Mouse (Mus musculus) urinary bladder, postnatal 25 days (tissue): ENCODE data around the gene Ero1l.

ENCODE experiments used
- DNase-seq: peaks from one replicate; pipeline ENCODE4 v3.0.0; 2022; ENCODE audit warnings: low spot score

Ero1l gene

DNA sequence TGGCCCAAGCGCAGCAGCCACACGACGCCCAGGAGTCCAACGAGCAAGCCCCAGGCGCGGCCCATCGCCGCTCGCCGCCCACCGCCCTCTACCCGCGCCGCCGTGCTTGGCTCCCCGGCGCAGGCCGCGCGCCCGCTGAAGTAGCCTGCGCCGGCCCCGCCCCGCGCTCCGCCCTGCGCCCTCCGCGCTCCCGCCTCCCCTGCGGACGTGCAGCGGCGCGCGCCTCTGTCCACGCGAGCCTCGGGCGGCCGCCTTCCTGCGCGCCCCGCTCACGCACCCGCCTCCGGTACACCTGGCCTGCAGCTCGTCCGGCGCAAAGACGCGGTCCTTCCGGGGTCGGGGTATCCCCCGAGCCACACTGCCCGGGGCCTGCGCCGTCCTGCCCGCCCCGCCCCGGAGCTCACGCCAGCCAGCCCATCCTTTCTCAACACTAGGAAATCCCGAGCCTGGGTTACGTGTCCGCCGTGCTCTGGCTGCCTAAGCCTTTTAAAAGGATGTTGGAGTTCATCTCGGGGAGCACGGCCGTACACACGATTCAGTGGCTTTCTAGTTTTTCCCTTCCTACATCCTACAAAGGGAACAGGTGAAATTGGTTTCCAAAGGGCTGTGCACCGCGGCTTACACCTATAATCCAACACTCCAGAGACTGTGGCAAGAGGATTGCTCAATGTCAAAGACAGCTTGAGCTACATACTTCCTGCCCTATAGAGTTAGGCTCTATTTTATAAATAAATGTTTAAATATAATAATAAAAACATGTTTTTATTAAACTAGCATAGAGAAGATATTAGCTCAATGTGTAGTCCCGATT lies at the start of gene Ero1l:
Gene Ero1l (minus strand): TSS at position 346 of the 811 bp plus-strand sequence.
- peak; percentile 79 for DNase-seq

DNA sequence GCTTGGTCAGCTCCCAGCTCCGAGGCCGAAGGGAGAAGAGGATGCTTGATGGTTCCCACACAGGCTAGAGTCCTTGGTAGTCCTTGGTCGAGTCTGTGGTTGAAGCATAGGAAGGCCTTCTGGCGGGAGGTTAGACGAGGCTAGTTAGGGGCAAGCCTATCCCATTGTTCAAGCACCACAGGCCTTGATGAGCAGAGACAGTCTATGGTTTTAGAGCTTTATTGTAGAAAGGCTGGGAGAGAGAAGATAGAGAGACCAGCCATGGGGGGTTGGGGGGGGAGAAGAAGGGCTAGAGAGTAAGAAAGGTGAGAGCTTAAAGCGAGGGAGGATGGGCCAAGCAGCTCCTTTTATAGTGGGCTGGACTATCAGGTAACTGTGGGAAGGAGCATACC lies 46.6 kb upstream of the Ero1l start:
- no peak for DNase-seq

DNA sequence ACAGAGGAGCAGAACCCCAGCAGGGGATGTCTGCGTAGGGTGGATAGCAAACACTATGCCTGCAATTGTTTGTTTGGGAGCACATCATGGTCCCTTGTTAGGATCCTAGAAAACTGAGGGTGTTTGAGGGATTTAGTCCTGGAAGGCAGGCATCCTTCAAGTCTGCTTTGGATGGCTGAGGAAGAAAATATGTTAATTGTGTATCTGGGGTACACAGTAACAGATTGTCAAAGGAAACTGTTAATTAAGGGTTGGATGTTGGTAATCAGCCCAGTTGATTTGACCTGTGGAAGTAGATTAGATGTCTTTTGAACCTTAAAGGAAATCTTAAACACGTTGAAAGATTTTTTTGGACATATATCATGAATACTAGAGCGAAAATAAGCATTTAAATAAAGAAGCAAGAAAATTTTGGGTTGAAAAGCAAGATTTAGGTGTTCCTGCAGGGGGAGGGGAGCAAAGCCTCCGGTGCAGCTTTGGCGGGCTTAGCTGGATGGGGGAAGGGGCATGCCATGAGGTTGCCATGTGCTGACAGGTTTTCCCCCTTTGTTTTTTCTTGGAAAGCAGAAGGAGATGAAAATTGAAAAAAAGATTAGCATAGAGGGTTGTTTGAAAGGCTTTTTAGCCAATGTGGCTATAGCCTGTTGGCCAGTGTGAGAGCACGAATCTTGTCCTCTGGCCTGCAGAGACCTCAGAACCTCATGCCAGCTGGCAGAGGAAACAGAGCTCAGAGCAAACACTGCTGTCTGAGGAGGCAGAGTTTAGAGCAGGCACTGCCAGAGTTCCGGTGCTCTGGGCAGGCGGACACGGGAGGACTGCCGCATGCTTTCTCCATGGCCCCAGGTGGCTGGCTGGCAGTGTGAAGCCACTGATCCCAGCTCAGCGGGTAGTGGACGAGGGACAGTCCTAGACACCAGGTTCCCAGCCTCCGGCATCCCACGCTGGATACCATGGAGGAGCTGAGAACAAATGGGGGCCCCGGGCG lies 45.9 kb upstream of the Ero1l start:
- DNase-seq, result no peak

DNA sequence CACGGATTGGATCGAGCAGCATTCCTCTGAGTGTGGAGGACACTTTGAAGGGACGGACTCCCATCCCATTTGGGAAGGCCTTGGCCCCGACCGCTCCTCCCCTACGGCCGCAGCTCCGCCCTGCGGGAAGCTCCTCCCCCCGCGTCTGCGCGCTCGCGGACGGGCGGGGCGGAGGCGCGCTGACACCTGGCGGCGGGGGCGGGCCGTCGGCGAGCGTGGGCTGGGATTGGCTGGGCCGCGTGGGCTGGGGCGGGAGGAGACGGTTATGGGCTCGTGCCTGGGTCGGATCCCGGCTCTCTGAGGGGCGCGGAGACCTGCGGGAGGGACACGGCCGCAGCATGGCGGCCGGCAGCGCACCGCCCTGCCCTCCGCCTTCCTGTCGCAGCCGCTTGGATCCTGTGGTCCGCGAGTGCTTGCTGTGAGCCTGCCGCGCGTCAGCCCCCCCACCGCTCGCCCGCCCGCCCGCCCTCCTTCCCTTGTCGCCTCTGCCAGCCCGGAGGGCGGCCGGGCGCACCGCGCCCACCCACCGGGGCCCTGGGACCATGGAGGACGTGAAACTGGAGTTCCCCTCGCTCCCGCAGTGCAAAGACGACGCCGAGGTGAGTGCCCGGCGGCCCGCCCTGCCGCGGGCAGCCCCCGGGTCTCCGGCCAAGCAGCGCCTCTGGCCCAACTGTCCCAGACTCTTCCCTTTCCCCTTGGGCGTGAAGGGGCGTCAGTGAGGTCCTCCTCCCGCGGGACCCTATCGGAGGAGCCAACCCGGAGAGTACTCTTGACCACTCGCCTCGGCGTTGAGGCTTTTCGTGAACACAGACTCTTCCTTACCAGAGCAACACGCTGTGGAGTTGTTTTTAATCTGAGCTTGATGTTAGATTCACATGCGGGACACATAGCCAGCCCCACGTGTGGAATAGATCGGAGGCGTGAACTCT lies 32.6 kb upstream of the Ero1l start, which contains the start of gene Styx:
Gene Styx (plus strand): TSS at position 163 of the 929 bp plus-strand sequence.
- peak; percentile 95 for DNase-seq

DNA sequence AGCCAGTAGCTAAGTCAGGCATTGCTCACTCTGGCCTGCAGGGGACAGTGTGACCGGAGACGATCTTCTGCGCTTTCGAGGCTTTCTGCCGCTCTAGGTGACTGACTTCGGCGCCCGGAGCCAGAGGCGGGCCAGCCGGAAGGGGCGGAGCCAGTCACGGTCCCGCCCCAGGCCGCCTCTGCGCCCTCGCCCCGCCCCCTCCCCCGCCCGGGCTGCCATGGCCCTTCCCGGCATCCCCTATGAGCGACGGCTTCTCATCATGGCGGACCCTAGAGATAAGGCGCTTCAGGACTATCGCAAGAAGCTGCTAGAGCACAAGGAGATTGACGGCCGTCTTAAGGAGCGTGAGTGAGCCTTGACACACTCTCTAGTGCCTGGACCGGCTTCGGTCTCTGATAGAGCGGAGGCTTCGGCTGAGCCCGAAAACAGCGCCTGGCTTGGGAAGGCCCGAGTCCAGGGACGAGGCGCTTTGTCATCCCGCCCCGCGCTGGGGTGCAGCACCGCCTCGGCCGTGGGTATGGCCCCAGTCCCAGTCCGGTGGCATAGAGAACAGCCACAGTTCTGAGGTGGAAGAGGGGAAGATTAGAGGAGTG lies 11.1 kb upstream of the Ero1l start, which contains the start of gene Psmc6:
Gene Psmc6 (plus strand): TSS at position 200 of the 593 bp plus-strand sequence.
- peak; percentile 85 for DNase-seq

DNA sequence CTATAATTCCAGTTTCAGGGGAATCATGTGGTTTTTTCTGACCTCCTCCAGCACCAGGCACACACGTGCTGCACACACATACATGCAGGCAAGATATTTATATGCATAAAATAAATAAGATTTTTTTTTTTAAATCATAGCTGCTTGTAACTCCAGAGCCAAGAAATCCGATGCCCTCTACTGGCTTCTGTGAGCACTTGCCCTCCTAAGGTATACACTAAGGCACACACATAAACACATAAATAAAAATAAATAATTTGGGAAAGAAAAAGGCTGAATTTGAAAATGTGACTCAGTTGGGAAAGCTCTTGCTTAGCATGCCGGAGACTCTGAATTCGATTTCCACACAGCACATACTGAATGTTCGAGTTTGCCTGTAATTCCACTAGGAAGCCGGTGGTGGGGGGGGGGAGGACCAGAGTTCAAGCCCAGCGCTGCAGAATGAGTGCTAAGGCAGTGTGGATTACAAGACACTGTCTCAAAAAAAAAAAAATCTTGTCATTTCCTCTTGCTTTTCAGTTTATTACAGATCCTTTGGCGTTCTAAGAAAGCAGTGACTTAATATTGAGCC lies 10.5 kb upstream of the Ero1l start:
- no peak for DNase-seq

DNA sequence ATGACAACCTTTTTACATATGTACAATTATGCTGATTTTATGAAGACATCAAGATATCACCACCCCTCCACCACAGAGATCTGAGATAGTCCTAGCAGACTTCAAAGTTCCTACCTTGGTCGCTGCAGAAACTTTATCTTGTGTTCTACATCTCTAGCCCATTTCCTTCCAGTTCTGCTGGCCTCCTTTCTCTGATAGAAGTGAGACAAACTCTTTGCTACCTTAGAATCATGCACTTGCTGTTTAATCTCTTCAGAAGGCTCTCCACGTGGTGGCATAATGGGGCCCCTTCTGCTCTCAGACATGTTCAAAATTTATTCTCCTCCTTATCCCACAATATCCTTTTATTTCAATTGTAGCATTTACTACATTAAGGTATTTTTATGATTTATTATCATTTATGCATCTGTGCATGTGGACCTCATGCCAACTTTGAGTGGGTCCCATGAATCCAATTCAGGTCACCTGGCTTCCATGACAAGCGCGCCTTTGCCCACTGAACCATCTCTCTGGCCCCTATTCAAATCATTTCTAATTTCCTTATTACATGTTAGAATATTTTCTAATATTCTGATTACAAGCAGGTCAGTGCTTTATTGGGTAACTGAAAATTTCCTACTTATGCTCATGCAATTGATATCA lies 9.6 kb upstream of the Ero1l start:
- DNase-seq, result no peak

DNA sequence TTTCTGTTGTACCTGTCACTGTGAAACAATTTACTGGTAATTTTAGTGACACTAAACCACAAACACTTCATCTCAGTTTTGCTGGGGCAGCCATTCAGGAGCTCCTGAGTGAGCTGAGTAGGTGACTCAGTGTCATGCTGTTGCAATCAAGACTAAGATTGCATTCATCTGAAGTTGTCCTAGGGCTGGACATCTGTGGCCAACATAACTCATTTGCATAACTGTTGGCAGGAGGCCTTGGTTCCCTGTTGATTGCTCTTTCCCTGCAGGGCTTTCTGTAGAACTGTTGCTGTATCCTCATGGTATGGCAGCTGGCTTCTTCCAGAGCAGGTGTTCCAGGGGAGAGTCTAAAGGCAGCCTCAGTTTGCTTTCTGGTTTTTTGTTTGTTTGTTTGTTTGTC lies 6.9 kb upstream of the Ero1l start:
- no peak for DNase-seq

DNA sequence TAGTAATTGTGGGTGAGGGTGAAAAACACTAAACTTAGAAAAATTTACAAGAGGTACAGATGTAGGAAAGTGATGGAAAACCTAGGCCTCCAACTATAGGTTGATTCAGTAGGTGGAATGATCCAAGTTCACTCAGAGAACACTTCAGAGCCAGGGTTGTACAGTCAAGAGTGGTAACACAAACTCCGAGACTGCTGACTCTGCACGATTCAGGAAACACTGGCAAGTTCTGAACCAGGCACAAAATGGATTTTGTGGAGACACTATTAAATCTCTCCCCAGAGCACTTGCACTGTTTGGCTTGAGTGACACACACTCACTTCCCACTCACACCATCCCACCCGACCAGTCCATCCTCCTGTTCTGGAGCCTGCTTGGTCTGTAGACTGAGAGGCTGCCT lies 4.7 kb upstream of the Ero1l start:
- no peak for DNase-seq

DNA sequence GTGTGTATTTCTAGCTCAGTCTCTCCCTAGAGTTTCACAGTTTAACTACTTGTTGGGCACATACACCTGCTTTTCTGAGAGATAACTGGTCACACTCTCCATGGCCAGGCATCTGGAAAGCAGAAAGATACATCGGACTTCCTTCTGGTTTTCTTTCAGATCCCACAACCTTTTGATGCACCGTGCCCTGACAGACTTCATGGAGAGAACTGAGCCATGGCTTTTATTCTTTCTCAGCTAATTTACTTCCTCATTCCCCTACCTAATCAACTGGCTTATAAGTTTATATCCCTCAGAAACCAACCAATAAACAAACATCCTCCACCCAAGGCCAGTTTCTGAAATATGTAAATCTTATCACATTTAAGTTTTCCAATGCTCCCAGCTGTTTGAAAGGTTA lies 3.9 kb upstream of the Ero1l start:
- no peak for DNase-seq

DNA sequence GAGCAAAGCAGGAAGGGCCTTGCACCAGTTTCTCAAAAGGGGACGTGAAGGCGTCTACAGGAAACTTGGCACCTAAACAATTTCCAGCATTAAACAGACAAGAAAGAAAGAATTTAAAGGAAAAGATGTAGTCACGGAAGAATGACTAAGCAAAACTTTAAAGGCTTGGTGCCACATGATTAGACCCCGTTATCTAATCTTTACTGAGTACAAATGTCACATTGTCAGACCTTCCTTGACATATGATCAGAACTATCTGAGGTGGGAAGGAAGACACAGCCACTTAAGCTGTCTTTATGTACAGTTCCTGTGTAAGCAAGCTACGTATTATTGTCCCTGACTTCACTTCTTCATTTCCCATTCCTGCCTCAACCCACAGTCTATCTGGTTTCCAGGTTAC lies 3.1 kb upstream of the Ero1l start:
- no peak for DNase-seq

DNA sequence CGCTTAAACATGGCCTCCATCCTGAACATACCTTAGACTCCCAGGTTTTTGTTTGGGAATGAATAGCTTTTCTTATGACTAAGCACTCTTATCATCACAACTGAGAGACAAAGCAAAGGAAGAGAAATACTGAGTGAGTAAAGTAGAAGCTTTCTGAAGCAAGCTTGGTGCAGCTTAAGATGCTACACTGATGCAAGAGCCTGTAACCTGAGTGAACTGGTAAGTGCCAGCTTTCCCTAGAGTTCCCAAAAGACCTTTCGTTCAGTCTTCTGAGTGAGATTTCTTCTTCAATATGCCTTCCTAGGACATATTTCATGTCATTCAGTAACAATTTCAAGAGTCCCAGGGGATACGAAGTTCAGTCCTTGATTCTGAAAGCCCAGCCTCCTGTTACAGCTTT lies 2.5 kb upstream of the Ero1l start:
- DNase-seq, result no peak

DNA sequence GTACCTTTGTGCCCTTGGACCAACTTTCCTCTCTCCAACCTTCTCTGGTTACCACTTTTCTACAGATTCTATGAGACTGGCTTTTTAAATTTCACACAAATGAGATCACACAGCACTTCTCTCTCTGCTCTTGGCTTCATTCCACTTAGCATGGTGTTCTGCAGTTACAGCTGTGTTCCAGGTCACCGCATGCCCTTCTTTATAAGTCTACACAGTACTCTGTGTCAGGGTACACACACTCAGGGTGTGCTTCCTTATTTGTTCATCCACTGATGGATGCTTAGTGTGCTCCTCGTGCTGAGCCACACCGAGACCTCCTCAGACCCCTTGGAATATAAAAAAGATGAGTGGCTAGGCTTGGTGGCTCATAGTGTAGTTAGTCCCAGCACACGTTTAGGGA lies 1.5 kb upstream of the Ero1l start:
- no peak for DNase-seq

DNA sequence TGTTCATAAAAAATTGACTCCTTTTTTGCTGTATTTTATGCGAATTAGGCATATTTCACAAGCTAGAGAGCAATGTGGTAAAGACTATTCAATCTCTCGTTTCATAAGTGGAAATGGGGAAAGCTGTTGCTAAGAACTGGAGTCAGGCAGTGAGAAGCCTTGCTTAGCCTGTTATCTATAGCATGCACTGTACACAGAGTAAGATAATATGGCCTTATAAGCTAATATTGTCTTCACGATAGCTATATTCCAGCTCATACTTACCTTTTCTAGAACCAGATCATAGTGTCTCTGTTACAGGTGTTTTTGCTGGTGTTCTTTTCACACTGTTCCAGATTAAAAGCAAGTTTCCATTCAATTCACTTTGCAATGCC lies 653 bp upstream of the Ero1l start:
- no peak for DNase-seq

DNA sequence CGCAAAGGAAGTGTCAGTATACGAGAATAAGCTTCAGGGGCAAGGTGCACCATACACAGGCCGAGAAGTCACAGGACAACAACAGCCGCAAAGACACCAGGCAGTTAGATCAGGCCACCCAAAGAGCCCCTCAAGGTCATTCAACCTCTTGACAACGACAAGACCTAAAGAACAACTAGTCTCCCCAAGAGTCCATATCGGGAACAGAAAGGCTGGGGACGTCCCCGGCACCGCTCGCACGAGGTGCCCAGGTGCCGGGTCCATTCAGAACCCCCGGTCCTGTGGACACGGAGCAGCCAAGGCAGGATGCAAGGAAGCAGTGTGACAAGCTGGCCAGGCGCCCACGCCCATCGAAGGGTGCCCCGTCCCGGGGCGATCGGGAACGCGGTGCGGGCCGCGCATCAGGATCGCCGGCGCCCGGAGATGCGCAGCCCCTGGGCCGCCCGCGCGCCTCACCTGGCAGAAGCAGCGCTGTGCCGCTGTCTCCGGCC lies 605 bp downstream of the Ero1l start:
- DNase-seq, result no peak

DNA sequence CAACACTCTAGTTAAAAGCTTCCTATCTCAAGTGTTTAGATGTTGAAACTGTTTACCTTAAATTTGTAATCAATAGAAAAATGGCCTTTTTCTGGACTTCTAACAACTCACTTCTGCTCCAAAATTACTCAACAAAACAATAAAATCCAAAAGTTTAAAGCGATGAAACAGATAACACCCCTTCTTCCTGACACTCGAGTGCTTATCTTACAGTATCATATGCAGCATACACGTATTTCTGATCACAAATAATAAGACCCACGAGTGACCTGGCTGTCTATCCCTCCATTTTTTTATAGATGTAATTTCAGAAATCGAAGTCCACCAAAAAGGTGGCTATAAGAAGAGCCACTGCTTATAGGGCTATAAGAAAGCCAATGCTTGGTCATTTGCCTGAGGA lies 1.6 kb downstream of the Ero1l start:
- DNase-seq, result no peak

DNA sequence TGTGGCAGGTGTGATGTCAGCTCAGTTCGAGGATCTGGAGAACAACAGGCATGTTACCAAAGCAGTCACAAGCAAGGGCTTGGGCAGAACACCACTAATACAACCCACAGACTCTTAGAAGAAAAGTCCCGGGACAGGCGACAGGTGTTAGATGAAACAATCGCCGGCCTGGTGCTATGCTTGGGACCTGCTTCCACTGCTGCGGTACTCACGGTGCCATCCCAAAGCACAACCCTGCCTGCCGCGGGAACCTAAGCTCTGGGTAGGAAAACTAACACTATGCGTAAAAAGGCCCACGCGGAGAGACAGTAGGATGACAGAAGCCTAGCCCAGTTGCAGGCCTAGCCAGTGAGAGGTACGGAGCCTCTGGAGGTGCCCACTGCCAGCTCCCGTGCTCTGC lies 8.5 kb downstream of the Ero1l start:
- no peak for DNase-seq

DNA sequence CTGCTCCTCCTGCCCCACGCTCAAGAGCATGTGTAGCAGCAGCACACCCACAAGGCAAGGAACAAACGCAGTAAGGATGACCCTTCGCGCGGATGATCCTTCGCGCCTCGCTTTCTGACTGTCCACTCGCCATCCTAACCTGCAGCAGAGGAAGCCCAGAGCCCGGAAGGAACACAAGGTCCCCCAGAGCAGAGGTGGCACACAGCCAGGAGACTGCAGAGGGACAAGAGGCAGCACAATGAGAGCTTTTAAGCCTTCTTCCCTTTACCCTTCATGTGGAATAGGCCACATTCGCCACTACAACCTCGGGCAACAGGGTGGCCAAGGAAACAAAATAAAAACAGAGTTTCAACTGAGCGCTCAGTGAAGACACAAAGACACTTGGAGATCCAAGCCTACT lies 8.9 kb downstream of the Ero1l start:
- no peak for DNase-seq

DNA sequence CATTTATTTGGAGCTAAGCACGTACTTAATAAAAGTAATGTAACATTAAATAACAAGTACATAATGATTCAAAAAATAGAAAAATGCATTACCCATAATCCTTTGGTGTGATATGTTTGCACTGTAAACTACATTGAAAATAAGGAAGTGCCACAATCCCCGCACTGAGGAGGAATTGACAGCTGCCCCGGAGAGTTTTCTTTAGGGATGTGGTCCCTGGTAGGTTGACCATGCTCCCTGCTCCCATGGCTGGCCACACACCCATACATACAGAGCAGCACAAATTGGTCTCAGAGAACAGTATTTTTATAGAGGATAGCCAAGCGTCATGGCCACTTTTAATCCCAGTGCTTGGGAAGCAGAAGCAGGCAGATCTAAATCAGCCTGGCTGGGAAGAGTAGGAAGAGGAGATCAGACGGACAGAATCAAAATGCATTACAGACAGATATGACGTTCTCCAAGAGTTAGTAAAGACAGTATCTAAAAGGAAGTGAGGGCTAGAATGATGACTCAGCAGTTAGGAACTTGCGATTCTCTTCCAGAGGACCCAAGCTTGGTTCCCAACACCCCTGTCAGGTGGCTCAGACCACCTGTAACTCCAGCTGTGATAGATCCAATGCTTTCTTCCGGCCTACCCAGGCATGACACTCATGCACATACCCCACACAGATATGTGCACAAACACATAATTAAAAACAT lies 10.8 kb downstream of the Ero1l start:
- no peak for DNase-seq

DNA sequence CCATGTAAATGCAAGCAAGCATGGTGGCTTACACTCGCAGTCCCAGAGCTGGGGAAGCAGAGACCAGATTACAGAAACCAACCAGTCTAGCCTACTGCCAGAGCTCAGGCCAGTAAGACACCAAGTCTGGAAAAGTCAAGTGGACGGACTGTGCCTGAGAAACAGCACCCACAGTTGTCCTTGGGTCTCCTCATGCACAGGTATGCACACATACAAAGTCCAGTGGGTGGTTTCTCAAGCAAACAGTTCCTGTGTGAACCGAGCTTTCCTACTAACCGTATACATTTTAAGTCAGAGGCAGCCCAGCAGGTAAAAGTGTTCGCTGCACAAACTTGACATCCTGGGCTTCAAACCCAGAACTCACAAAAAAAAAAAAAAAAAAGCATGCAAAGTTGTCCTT lies 12.7 kb downstream of the Ero1l start:
- no peak for DNase-seq
